ENCODE assay signal across 8 mouse cellular contexts in the genomic region with DNA sequence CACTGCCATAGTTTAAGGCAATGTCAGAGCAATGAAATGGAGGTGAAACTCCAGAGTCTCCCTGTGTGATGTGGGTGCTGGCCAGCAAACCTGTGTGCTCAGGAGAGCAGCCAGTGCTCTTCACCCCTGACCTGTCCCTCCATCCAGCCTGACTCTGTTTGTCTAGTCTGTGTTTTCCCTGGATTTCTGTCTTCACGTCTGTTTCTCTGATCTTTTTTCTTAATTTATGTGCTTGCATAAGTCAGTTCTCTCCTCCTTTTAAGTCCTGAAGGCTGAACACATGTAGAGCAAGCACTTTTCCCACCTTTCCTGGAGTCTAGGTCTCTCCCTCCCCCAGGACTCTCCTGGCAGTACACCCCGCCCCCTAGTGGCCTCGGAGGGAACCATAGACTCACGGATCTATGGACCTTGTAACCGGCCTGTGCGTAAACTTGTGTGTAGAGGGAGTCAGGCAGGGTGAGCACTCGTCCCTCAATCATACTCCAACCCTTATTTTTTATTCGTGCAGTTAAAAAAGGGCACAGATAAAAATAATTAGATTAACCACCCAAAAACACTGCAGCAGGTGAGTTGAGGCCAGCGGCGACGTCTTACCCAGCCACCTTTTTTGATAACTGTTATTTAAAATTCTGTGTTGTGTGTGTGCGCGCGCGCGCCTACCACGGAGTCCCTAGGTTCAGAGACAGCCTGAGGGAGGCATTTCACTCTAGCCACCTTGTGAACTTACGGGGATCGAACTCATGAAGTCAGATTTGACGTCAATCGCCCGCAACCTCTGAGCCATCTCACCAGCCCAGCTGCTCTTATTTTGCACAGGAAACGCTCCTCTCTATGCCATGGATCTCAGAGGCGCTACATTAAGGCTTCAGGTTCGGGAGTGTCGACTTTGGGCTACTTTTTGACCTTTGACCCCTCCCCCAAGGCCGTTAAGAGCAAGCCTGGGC. TPM values are rescaled to one million over a fixed set of nuclear protein-coding genes. Genes with fewer than 3 reads are reported as not detected.
DNase-seq lines count a peak whose midpoint lies in the region; ATAC-seq and TF ChIP-seq lines count a peak whose summit lies in the region.

No protein-coding gene starts in this region.

- H3K27me3 ChIP-seq in CH12.LX (replicated peaks): no peaks in the 10 kb centered on the region
- H3K27me3 ChIP-seq in forebrain, embryonic 12.5 days: no peaks in the 10 kb centered on the region
- H3K27me3 ChIP-seq in neural tube, embryonic 15.5 days (replicated peaks): 0 out of 2 replicates have a peak, but pooled peaks cover 2% of the 10 kb centered on the region

- H3K36me3 ChIP-seq in CH12.LX (replicated peaks in 1 of 2; ENCODE audit: control insufficient read depth in 1 of 2, insufficient read depth in 1 of 2, low read length in 1 of 2): peaks cover 16 to 23% of the 10 kb centered on the region in 2 experiments
- peaks cover 12% of the 10 kb centered on the region for H3K36me3 ChIP-seq in forebrain, embryonic 12.5 days (replicated peaks)
- peaks cover 8% of the 10 kb centered on the region; the same call in 1 of the 2 replicates for H3K36me3 ChIP-seq in neural tube, embryonic 15.5 days

- dilution Hi-C loops in CH12.LX (cut with MboI; ENCODE audit: extremely low pct_ligation_motif_present, extremely low pct_unique_long_range_greater_than_20kb, low sequenced_read_pairs): no loop called here

- no peak for TF ChIP-seq EP300 in CH12.LX (IDR thresholded peaks at IDR 0.05; ENCODE audit: low read length)

- peak; percentile 57 for ATAC-seq in forebrain, embryonic 12.5 days (ENCODE audit: low FRiP score)
- ATAC-seq in neural tube, embryonic 15.5 days (ENCODE audit: low FRiP score): peak; percentile 44; the same call in 1 of the 2 replicates

- intact Hi-C loops in heart, postnatal 10 days (cut with DNase I): loop anchor here (2.0 to 5.0 kb wide), 4 partner anchors 42 to 126 kb away; partner anchors contain the start of gene Cnn2

- peak; percentile 89 for DNase-seq in CH12.LX (ENCODE audit: extremely low read depth)
- DNase-seq in c-Kit-positive CD71-positive TER-119-positive erythroid progenitor cells, embryonic 14.5 days (ENCODE audit: low spot score): peak; percentile 94
- DNase-seq in heart, postnatal 10 days: peak; percentile 94 to 96
- peak; percentile 92 for DNase-seq in layer of hippocampus, adult 11-12 months (ENCODE audit: low spot score)
- DNase-seq in lung, adult 2 months: peak; percentile 91
- peak; percentile 96 for DNase-seq in testis, postnatal 10 days (ENCODE audit: low spot score)

- TF ChIP-seq POLR2A in CH12.LX (IDR thresholded peaks at IDR 0.05; ENCODE audit: low read depth, low read length): no peak
- TF ChIP-seq POLR2A in lung, adult 2 months (IDR thresholded peaks at IDR 0.05; ENCODE audit: borderline replicate concordance, extremely low read depth, low read depth, low read length): no peak

- WGBS in forebrain, embryonic 12.5 days: 2% methylated on average over 27 of the region's 27 CpGs
- WGBS in lung, adult 2 months: 4% methylated on average over 27 of the region's 27 CpGs
- WGBS in neural tube, embryonic 15.5 days: 3% methylated on average over 27 of the region's 27 CpGs

- in situ Hi-C loops in CH12.LX (cut with MboI; ENCODE audit: low pct_ligation_motif_present, low pct_unique_long_range_greater_than_20kb, low sequenced_read_pairs): loop anchor here (5.0 kb wide), 1 partner anchor 127 kb away; the partner anchor contains the start of gene Cnn2

- H3K4me1 ChIP-seq in CH12.LX (ENCODE audit: control insufficient read depth in 1 of 2, insufficient read depth in 2 of 2): peaks cover 12 to 32% of the 10 kb centered on the region in 2 experiments
- peaks cover 38% of the 10 kb centered on the region for H3K4me1 ChIP-seq in forebrain, embryonic 12.5 days
- peaks cover 13% of the 10 kb centered on the region for H3K4me1 ChIP-seq in lung, adult 2 months (ENCODE audit: control insufficient read depth, insufficient read depth, low read length)
- H3K4me1 ChIP-seq in neural tube, embryonic 15.5 days: peaks cover 41% of the 10 kb centered on the region

- H3K79me2 ChIP-seq in CH12.LX (replicated peaks; ENCODE audit: control insufficient read depth, extremely low read depth, insufficient read depth, poor library complexity, severe bottlenecking): peaks cover 39% of the 10 kb centered on the region

- H3K27ac ChIP-seq in CH12.LX (ENCODE audit: insufficient read depth, low read depth): peak overlapping the region; percentile 54
- peak overlapping the region; percentile 71; the same call in 1 of the 2 replicates for H3K27ac ChIP-seq in forebrain, embryonic 12.5 days
- peak overlapping the region; percentile 86 for H3K27ac ChIP-seq in neural tube, embryonic 15.5 days (replicated peaks)

- peak; percentile 85 for TF ChIP-seq RAD21 in CH12.LX (IDR thresholded peaks at IDR 0.05; ENCODE audit: low read depth, low read length)

- H3K9me3 ChIP-seq in CH12.LX (replicated peaks; ENCODE audit: low read length): no peaks in the 10 kb centered on the region
- H3K9me3 ChIP-seq in forebrain, embryonic 12.5 days: no peaks in the 10 kb centered on the region
- H3K9me3 ChIP-seq in neural tube, embryonic 15.5 days (replicated peaks): no peaks in the 10 kb centered on the region

- H3K4me2 ChIP-seq in CH12.LX (ENCODE audit: insufficient read depth, low read depth, poor library complexity, severe bottlenecking): peak overlapping the region; percentile 76
- H3K4me2 ChIP-seq in forebrain, embryonic 12.5 days: peak overlapping the region; percentile 60
- H3K4me2 ChIP-seq in neural tube, embryonic 15.5 days: peak overlapping the region; percentile 93

- peak; percentile 82 to 96 for TF ChIP-seq CTCF in CH12.LX (conservative IDR thresholded peaks at IDR 0.05 in 1 of 2, IDR thresholded peaks at IDR 0.05 in 1 of 2; ENCODE audit: low read depth in 2 of 2, low read length in 2 of 2)
- peak; percentile 91 for TF ChIP-seq CTCF in lung, adult 2 months (IDR thresholded peaks at IDR 0.05; ENCODE audit: insufficient read depth, low read length)

- H3K9ac ChIP-seq in CH12.LX (ENCODE audit: insufficient read depth, low read depth): peak overlapping the region; percentile 76
- peak overlapping the region; percentile 44; the same call in 1 of the 2 replicates for H3K9ac ChIP-seq in forebrain, embryonic 12.5 days
- H3K9ac ChIP-seq in neural tube, embryonic 15.5 days (replicated peaks): peak overlapping the region; percentile 43

- H3K4me3 ChIP-seq in CH12.LX (replicated peaks in 1 of 3; ENCODE audit: low read depth in 2 of 3, low read length in 2 of 3, poor library complexity in 1 of 3): peak overlapping the region; percentile 67 to 95 (median 90)
- H3K4me3 ChIP-seq in forebrain, embryonic 12.5 days (replicated peaks): peak overlapping the region; percentile 94
- peak overlapping the region; percentile 82 for H3K4me3 ChIP-seq in lung, adult 2 months (replicated peaks; ENCODE audit: extremely low read depth, low read depth, low read length)
- H3K4me3 ChIP-seq in neural tube, embryonic 15.5 days (replicated peaks): peak overlapping the region; percentile 94

TF ChIP-seq in CH12.LX, 34 proteins besides CTCF, POLR2A, EP300 and RAD21 (continues in another document):
- peak; percentile 77 for TF ChIP-seq SIN3A (IDR thresholded peaks at IDR 0.05; ENCODE audit: low read length)
- no peak for TF ChIP-seq MEF2A (IDR thresholded peaks at IDR 0.05; ENCODE audit: borderline replicate concordance, low read depth, low read length)
- TF ChIP-seq MAZ (IDR thresholded peaks at IDR 0.05; ENCODE audit: low read depth, low read length): peak; percentile 78; the same call in 1 of the 2 replicates
- peak; percentile 52; the same call in 1 of the 2 replicates for TF ChIP-seq IRF4 (IDR thresholded peaks at IDR 0.05; ENCODE audit: low read depth, low read length)

RNA-seq across cellular contexts. Expression of gene Stk11, which starts 1.0 kb away (rescaled TPM):
- total RNA-seq in CH12.LX (2012; rRNA removed) (64.8 and 65.9 TPM in 2 replicates), CH12.LX (2014; rRNA removed) (47.4 and 48.5 TPM in 2 replicates)
- 93.4 and 94.9 TPM in 2 replicates for polyA plus RNA-seq in CH12.LX (2012; ENCODE audit: insufficient read length, low read depth)
- polyA plus RNA-seq in forebrain, embryonic 12.5 days (2016; fragmentation: Nextera tagmentation; extraction: Ambion mirVana): 20.8 and 23.2 TPM in 2 replicates
- total RNA-seq in heart, postnatal 10 days (2021): 100 to 1,000 TPM; 110 to 112 TPM
- polyA plus RNA-seq in lung, adult 2 months (2012; rRNA removed): 161 and 168 TPM in 2 replicates
- polyA plus RNA-seq in neural tube, embryonic 15.5 days (2015; fragmentation: Nextera tagmentation; extraction: Ambion mirVana): 16.9 and 17.3 TPM in 2 replicates

RNA-seq across cellular contexts. Expression of gene Sbno2, which starts 9.2 kb away (rescaled TPM):
- 20.7 and 22.6 TPM in 2 replicates for total RNA-seq in CH12.LX (2012; rRNA removed)
- 9.0 and 9.7 TPM in 2 replicates for total RNA-seq in CH12.LX (2014; rRNA removed)
- polyA plus RNA-seq in CH12.LX (2012; ENCODE audit: insufficient read length, low read depth): 21.1 and 24.2 TPM in 2 replicates
- polyA plus RNA-seq in forebrain, embryonic 12.5 days (2016; fragmentation: Nextera tagmentation; extraction: Ambion mirVana): 14.8 and 16.4 TPM in 2 replicates
- total RNA-seq in heart, postnatal 10 days (2021): 10 to 100 TPM; 15.1 to 17.6 TPM
- polyA plus RNA-seq in lung, adult 2 months (2012; rRNA removed): 83.7 and 85.8 TPM in 2 replicates
- polyA plus RNA-seq in neural tube, embryonic 15.5 days (2015; fragmentation: Nextera tagmentation; extraction: Ambion mirVana): 11.7 and 12.8 TPM in 2 replicates

RNA-seq across cellular contexts. Expression of gene Atp5d, which starts 23.8 kb away (rescaled TPM):
- total RNA-seq in CH12.LX (2012; rRNA removed) (270 and 326 TPM in 2 replicates), CH12.LX (2014; rRNA removed) (85.8 and 106 TPM in 2 replicates)
- polyA plus RNA-seq in CH12.LX (2012; ENCODE audit: insufficient read length, low read depth): 306 and 352 TPM in 2 replicates
- 405 and 428 TPM in 2 replicates for polyA plus RNA-seq in forebrain, embryonic 12.5 days (2016; fragmentation: Nextera tagmentation; extraction: Ambion mirVana)
- 1,000 to 10,000 TPM; 1,058 to 1,125 TPM for total RNA-seq in heart, postnatal 10 days (2021)
- 709 and 1,054 TPM in 2 replicates for polyA plus RNA-seq in lung, adult 2 months (2012; rRNA removed)
- polyA plus RNA-seq in neural tube, embryonic 15.5 days (2015; fragmentation: Nextera tagmentation; extraction: Ambion mirVana): 553 and 558 TPM in 2 replicates

RNA-seq across cellular contexts. Expression of gene Cbarp, which starts 26.0 kb away (rescaled TPM):
- total RNA-seq in CH12.LX (2012; rRNA removed): 2.3 and 2.6 TPM in 2 replicates
- total RNA-seq in CH12.LX (2014; rRNA removed): 0.09 and 0.19 TPM in 2 replicates
- polyA plus RNA-seq in CH12.LX (2012; ENCODE audit: insufficient read length, low read depth): 1.7 and 2.4 TPM in 2 replicates
- polyA plus RNA-seq in forebrain, embryonic 12.5 days (2016; fragmentation: Nextera tagmentation; extraction: Ambion mirVana): 13.2 and 13.8 TPM in 2 replicates
- total RNA-seq in heart, postnatal 10 days (2021): 1 to 10 TPM; 3.2 to 4.1 TPM
- polyA plus RNA-seq in lung, adult 2 months (2012; rRNA removed): 29.9 and 31.5 TPM in 2 replicates
- 91.9 and 93.0 TPM in 2 replicates for polyA plus RNA-seq in neural tube, embryonic 15.5 days (2015; fragmentation: Nextera tagmentation; extraction: Ambion mirVana)

RNA-seq across cellular contexts. Expression of gene Midn, which starts 33.5 kb away (rescaled TPM):
- total RNA-seq in CH12.LX (2012; rRNA removed) (11.6 and 16.2 TPM in 2 replicates), CH12.LX (2014; rRNA removed) (3.9 and 4.7 TPM in 2 replicates)
- 25.2 and 33.2 TPM in 2 replicates for polyA plus RNA-seq in CH12.LX (2012; ENCODE audit: insufficient read length, low read depth)
- polyA plus RNA-seq in forebrain, embryonic 12.5 days (2016; fragmentation: Nextera tagmentation; extraction: Ambion mirVana): 45.0 and 50.3 TPM in 2 replicates
- total RNA-seq in heart, postnatal 10 days (2021): 100 to 1,000 TPM; 132 to 190 TPM
- 110 and 150 TPM in 2 replicates for polyA plus RNA-seq in lung, adult 2 months (2012; rRNA removed)
- polyA plus RNA-seq in neural tube, embryonic 15.5 days (2015; fragmentation: Nextera tagmentation; extraction: Ambion mirVana): 19.4 and 20.5 TPM in 2 replicates

Comparison
In these comparisons a context has a peak if more than half of its experiments do, and no peak if none do; other contexts are left out.
1. Peak in every context shown above with its lines: DNase-seq, ATAC-seq, H3K4me3 ChIP-seq and H3K27ac ChIP-seq.